Mouse (Mus musculus) cerebral cortex, adult 2 months (tissue): ENCODE results near the gene Prpf8.

Source experiments
- WGBS: fragments of 180-500 bp; shearing (Covaris S2); methylation state at CpG from one replicate; pipeline ENCODE4 v1.1.7; 2018; 5-methylcytosine and 5-hydroxymethylcytosine counted together

The Prpf8 gene

GRCm38 (mm10) chr11:75557142-75557541, 70.5 kb downstream of the Prpf8 start:
- 90% methylated on average over 6 of the region's 6 CpGs for WGBS

GRCm38 (mm10) chr11:75558101-75558500, 71.5 kb downstream of the Prpf8 start:
- WGBS: 85% methylated on average over 1 of the region's 1 CpGs
